1 mouse cellular context compared by ENCODE assay signal in genomic region chr14:7850913-7851312, GRCm38 (mm10).
TF ChIP-seq lines count a peak whose summit lies in the region.

No protein-coding gene starts in this region.

TF ChIP-seq in CH12.LX, 34 proteins besides CTCF, POLR2A, EP300 and RAD21:
- TF ChIP-seq NRF1 (IDR thresholded peaks at IDR 0.05; ENCODE audit: low read depth, low read length) (no peak), MYC (IDR thresholded peaks at IDR 0.05; ENCODE audit: low read depth, low read length) (no peak), KAT2A (IDR thresholded peaks at IDR 0.05; ENCODE audit: insufficient replicate concordance, low read length) (no peak), RCOR1 (conservative IDR thresholded peaks at IDR 0.05; ENCODE audit: low read depth, low read length) (no peak), SMC3 (IDR thresholded peaks at IDR 0.05; ENCODE audit: low read depth, low read length) (no peak)
